Mouse (Mus musculus): ENCODE measurements around the gene Dock8.

Gene Dock8

DNA sequence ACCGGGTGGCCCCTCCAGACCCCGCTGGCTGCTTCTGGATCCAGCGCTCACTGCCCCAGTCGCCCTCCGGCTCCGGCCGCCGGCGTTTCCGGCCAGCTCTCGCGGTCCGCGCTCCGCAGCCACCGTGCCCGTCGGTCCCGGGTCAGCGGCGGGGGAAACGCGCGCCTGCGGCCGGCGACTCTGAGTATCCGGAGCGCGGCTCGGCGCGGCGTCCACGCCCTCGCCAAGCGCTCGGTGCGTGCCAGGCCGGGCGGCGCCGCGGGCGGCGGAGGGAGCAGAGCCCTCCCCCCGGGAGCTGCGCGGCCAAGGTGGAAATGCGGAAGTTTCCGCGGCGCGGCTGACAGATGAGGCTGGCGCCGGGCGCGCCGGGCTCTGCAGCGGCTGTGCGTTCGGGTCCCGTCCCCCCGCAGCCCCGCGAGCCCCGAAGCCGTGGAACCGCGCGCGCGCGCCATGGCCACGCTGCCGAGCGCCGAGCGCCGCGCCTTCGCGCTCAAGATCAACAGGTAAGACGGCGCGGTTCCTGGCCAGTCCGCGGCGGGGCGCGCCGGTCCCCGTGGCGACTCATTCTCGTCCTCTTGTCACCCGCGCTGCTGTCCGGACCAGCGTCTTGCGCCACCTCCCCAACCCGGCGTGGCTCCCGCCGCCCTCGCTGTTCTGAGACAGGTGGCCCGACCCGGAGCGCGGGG, at the start of gene Dock8:
TSS of gene Dock8 (plus strand) at position 334 of the 686 bp plus-strand sequence.
- peak; percentile 52 for DNase-seq (ENCODE audit: low read depth)

DNA sequence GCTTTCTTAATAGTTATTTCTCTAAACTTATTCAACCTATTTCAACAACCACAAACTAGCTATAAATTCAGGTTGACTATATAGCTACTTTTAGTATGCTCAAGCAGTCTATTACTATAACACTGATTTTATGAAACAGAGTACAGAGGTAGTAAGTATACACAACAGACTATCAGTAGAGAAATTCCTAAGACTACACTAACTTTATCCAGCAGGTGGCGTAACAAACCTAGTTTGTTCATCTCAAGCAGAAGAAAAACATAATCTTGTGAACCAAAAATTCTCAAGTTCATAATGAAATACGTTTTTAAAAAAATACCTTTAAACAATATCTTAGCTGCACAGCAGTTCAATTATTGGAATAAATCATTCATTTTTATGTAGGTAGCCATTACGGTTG, 40.8 kb upstream of the Dock8 start:
- DNase-seq (ENCODE audit: low read depth): peak; percentile 71

DNA sequence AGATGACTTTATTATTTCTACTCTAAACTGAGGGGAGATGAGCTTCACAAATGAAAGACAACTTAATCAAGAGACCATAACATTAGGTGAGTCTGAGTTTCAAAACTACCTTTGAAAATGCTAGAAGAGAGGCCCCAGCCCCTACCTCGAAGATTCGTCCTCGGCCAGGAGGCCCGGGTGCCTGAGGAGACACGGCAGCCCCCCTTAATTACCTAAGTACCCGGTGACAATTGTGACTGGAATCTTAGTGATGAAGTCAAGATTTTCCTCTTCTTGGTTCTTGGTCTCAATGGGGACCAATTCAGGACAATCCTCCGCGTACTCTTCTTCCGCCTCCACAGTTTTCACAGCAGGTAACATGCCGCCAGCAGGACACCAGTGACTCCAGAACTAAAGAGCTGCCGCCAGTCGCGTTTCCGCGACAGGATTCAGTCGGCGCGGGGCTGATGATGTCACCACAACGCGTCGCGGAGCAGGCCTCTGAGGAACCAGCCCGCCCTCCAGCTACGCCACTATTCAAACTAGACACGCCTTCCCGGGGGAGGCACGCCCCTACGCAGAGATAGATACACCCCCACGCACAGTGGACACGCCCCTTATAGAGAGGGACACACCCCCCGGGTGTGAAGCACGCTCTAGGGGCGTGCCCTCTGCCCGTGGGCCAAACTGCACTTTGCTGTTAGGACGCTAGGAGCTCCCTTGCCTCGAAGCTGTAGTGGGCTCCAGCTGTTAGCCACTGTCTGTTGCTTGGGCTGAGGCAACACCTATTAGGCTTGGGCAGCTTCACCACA, 38.0 kb upstream of the Dock8 start, which contains the start of gene Cbwd1:
TSS of gene Cbwd1 (minus strand) at position 439 of the 791 bp plus-strand sequence.
- peak; percentile 98 for DNase-seq (ENCODE audit: low read depth)

DNA sequence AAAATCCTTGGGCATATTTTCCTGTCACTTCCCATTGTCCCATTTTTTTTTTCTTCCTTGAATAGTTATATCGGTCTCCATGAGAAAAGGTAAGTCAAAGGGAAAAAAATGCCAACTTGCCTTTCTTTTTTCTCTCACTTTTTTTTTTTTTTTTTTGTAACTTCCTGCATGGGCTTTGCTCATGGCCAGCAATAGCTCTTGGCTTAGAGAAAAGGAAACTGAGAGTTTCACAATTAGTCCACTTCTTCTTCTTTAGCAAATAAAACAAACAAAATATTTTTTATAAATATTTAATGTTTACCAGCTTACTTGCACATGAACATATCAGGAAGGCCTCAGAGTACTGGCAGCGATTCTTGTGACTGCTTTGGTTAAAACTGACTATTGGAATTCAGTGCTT, 33.1 kb upstream of the Dock8 start:
- no peak for DNase-seq (ENCODE audit: low read depth)

DNA sequence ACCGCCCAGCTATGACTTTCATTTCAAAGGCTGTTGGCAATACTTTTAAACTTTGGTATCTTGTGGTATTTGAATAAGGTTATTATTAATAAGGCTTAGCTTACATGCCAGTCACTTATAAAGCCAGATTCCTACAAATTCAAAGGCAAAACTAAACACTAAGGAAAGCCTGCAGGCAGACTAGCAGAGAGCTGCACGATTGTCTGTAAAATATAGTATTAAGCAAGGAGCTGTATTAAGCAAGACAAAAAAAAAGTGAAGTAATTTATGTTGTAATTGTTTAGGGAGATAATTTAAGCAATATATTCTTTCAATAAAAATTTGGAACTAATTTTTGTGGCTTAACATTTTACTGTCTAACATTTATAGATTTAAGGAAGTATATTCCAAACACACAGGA, 32.4 kb upstream of the Dock8 start:
- DNase-seq (ENCODE audit: low read depth): no peak

GRCm38 (mm10) chr19:24971307-24971706, 28.0 kb upstream of the Dock8 start:
- no peak for DNase-seq (ENCODE audit: low read depth)

DNA sequence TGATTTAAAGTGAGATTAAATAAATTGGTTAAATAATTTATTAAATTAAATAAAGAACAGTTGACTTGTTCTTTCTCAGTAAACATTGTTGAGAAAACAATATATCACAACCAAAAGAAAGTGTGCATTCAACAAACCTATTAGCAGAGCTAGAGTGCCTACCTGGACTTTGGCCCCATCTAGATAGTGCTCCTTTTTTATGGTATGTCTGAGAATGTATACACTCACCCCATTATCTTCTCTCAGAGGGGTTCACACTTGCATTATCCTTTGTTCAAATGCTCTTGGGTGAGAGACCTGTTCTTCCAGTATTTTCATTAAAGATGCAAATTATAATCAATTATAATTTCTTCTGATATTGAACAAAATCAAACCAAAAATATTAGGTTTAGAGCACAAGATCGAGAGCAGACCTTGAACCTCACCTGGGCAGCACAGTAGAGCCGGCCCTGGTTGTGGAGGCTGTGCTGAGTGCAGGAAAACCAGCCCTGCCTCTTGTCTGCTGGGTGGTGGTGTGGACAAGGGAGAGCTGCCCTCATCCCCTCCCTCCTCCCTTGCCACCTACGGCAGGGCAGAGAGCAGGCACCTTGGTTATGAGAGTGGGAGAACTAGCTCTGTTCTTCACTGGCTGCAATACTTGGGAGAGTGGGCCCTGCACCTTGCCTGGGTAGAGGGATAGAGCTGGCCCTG, 26.5 kb upstream of the Dock8 start:
- DNase-seq (ENCODE audit: low read depth): no peak

DNA sequence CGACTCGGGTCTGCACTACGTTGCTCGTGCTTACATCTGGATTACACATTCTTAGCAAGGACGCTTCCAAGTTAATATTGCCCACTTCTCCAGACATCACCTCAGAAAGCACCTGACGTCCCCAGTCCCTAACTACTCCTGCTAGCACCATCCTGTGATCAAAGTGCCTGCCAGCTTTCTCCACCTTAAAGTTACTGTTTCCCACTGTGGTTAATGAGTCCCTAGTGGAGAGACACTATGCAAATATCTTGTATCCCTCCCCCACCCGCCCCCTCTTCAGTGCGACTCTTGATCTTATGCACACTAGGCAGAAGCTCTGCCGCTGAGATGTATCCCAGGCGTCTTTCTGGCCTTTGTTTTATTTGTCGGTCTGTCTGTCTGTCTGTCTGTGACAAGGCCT, 21.3 kb upstream of the Dock8 start:
- no peak for DNase-seq (ENCODE audit: low read depth)

GRCm38 (mm10) chr19:24978852-24979842, 20.2 kb upstream of the Dock8 start:
- no peak for DNase-seq (ENCODE audit: low read depth)

GRCm38 (mm10) chr19:24981294-24981693, 18.0 kb upstream of the Dock8 start:
- no peak for DNase-seq (ENCODE audit: low read depth)

- DNase-seq (ENCODE audit: low read depth): no peak
Measured at GRCm38 (mm10) chr19:24983050-24983449, 16.3 kb upstream of the Dock8 start.

DNA sequence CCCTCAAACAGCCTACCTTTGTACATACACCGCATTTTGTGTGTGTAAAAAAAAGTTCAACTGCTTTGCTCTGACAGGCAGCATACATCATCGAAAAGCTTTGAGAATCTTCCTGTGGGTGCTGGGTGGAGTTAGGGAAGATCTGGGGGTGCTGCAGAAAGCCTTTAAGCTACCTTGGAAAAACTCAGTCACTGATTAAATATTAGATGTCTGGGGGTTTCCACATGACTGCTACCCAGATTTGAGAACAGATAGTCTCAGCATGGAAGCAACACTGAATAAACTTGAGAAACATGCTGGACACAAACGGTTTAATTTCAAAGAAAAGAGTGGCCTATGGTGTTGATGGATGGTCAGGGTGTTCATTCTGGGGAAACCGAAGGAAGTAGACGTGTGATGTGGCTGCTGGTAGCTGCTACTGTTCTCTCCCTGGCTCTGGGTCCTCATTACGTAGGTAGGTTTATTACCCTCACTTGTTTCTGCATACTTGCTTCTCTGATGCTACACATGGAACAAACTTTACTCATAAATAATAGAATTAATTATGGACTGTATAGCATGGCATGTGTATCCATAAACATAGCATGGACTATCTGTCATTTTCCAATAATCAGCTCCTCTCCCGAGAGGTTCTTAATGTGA, 15.4 kb upstream of the Dock8 start:
- no peak for DNase-seq (ENCODE audit: low read depth)

DNA sequence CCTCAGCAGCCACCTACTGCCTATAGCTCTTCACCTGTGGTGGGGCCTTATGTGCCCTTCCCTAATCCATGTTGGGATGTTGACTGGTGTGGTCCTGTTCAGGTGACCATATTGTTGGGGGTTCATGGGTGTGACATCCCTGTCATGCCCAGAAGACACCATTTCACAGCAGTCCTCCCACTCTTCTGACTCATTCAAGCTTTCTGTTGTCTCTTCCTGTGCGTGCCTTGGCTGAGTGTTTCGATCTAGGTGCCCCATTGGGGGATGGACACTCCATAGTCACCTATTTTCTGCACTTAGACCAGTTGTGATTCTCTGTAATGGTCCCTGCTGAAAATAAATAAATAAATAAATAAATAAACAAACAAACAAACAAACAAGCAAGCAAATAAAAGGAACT, 14.3 kb upstream of the Dock8 start:
- no peak for DNase-seq (ENCODE audit: low read depth)

DNA sequence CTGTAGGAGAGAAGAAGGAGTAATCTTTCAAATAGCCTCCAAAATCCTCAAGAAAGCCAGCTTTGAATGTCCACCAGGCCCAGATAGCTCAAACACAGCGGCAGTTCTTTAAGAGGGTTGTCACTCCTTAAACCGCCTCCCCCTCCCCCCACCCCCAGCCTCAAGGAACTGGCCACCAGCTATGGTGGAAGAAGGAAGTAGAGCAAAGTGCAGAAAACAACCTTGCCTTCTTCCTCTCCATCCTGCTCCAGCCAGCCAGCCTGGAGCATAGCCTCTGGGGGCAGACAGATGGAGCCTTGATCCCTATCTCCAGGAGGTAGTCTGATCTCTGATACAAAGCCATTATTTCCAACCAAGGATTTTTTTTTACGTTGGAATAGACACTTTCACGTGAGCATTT, 12.0 kb upstream of the Dock8 start:
- no peak for DNase-seq (ENCODE audit: low read depth)

DNA sequence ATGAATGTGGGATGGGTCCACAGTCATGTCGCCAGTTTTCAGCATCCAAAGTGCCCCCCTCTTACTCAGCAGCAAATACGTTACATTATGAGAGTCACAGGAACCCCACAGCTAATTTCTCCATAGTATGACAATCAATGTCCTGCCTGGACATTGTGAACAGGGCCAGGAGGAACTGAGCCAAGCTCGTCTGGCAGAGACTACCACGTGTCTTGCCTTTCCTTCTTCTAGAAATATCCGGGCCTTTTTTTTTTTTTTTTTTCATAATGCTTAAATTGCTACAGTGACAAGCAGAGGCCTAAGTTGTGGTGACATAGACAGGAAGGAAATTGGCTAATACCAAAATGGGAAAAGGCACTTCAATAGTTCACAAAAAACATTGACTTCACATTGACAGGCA, 10.5 kb upstream of the Dock8 start:
- DNase-seq (ENCODE audit: low read depth): no peak

DNA sequence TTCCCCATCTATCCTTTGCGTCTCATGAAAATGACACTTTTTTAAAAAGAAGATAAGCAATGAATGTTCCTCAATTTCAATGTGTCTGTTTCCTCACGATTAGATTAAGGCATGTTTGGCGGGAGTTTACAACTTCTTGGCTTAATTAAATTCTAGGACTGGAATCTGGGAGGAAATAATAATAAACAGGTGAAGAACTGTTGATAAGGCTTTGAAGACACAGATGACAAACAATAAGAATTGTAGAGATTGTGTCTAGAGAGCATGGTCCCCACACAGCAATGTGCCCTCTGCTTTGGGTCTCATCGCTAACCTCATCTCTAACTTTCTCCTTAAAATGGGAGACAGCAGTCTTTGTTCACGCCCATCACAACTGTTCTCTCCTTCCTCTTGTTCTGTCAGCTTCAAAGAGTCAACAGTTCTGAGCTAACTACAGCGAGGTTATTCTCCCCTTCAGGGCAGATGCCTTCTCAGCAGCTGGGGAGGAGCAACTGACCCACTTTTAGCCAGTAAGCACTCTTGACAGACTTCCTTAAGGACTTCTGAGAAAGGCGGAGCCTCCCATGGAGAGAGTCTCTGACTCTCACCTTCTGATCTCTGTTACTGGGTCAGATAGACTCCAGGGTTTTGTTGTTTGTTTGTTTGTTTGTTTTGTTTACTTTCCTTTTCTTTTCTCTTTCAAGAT, 9.1 kb upstream of the Dock8 start:
- DNase-seq (ENCODE audit: low read depth): no peak

DNA sequence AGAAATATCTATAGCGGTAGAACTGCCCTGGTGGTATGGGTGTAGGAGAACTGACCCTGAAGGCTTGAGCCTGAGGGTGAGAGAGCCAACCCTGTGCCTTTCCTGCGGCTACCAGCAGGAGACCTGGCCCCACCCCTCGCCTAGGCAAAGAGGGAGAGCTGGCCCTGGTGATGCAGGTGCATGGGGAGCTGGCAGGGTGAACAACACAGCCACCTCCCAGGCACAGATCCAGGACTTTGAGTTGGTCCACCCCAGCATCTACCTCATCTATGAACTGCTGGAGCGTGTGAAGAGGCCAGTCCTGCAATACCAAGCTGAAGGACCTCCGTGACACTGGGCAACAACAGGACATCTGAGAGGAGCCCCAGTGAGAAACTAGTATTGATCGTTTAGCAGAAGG, 5.8 kb upstream of the Dock8 start:
- no peak for DNase-seq (ENCODE audit: low read depth)

GRCm38 (mm10) chr19:24994900-24995299, 4.4 kb upstream of the Dock8 start:
- DNase-seq (ENCODE audit: low read depth): no peak

DNA sequence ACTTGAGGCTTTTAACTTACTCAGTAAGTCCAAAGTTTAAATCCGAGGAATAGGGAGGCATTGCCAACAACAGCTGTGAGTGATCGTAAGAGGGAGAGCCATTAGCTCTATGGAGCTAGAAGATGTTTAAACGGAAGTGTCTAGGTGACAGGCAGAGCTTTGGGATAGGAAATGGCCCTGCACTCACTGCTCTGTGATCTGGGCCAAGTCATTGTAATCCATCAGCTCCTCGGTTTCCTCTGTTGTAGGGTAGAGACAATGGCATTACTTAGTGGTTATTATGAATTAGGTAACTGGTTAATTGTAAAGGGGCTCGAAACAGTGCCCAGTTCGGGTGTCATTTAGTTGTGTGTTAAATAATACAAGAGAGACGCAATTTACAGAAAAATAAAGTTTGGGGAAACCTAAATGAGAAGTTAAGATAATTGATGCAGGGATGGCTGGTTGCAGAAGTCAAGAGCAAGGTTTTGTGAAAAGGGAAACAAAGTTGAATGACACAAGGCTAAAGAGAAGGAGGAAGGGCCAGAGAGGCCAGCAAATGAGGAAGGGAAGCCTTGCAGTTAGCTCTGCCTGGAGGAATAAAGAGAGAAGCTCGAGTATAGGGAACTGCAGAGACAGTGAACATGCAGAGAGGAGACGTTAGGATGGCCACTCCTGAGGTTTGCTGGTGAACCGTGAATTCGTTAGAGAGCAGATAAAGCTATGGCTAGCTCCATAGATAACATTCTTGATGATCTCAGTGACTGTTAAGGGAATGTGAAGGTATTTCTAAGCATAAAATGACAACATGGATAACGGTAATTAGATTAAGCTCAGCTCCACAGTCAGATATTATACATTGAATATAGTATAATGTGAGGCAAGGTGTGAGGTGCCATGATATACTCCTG, 2.3 kb upstream of the Dock8 start:
- no peak for DNase-seq (ENCODE audit: low read depth)

DNA sequence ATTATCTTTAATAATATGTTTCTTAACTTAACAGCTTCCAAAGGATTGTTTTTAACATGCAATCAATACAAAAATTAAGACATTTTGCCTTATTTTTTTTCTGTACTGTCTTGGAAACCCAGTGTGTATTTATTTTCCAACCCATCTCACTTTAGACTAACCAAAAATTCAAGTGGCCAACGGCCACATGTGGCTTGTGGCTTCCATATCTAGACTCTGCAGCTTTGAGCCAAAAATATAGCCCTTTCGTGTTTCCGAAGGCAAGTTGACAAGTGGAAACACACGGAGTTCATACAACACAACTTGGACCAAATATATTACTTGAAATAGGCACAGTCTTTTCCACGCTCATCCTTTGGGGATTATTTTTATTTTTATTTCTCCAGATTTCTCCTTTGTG, 773 bp upstream of the Dock8 start:
- DNase-seq (ENCODE audit: low read depth): peak; percentile 43

Measured in c-Kit-positive CD71-negative TER-119-negative erythroid progenitor cells, embryonic 14.5 days (primary cell).